Mouse (Mus musculus) lung, postnatal 0 days (tissue): Measurements from ENCODE around the gene Arhgap28. TPM values are rescaled to one million over a fixed set of nuclear protein-coding genes. Genes with fewer than 3 reads are reported as not detected.

Experiments used
- ATAC-seq: fragments of 200-750 bp; cut with Nextera tagmentation; 2 replicates; pipeline ENCODE4 v1.8.0; 2017; ENCODE audit warnings: moderate library complexity
- DNase-seq: peaks from one replicate; pipeline ENCODE4 v3.0.0-alpha.2; 2016; ENCODE audit warnings: low spot score
- H3K27ac ChIP-seq: fragments of 300-500 bp; sonication (generic); 2 replicates; pipeline ENCODE4 v1.5.1; 2014; ENCODE audit warnings: antibody characterized with exemption, mild to moderate bottlenecking, low read length, mixed read lengths
- H3K27me3 ChIP-seq: fragments of 300-500 bp; sonication (generic); replicated peaks from 2 replicates; pipeline ENCODE4 v1.6.1; 2014; ENCODE audit warnings: low read length, mixed read lengths; ENCODE audit not compliant: insufficient read depth
- H3K36me3 ChIP-seq: fragments of 300-500 bp; sonication (generic); 2 replicates; pipeline ENCODE4 v1.6.1; 2014; ENCODE audit warnings: low read length, mixed read lengths; ENCODE audit not compliant: insufficient read depth
- H3K4me1 ChIP-seq: fragments of 300-500 bp; sonication (generic); 2 replicates; pipeline ENCODE4 v1.6.1; 2014; ENCODE audit warnings: antibody characterized with exemption, low read depth, low read length, mixed read lengths; ENCODE audit not compliant: insufficient read depth
- H3K4me2 ChIP-seq: fragments of 300-500 bp; sonication (generic); replicated peaks from 2 replicates; pipeline ENCODE4 v1.6.1; 2014; ENCODE audit warnings: low read depth, mild to moderate bottlenecking, low read length, moderate library complexity, mixed read lengths
- H3K4me3 ChIP-seq: fragments of 300-500 bp; sonication (generic); 2 replicates; pipeline ENCODE4 v1.5.1; 2014; ENCODE audit warnings: low read depth, low read length
- H3K9ac ChIP-seq: fragments of 300-500 bp; sonication (generic); replicated peaks from 2 replicates; pipeline ENCODE4 v1.6.1; 2014; ENCODE audit warnings: low read depth, mild to moderate bottlenecking
- H3K9me3 ChIP-seq: fragments of 300-500 bp; sonication (generic); 2 replicates; pipeline ENCODE4 v1.6.1; 2016; ENCODE audit warnings: low read length, mixed read lengths
- CTCF ChIP-seq: IDR thresholded peaks from 2 replicates; pipeline ENCODE4 v1.5.1; 2016; ENCODE audit warnings: antibody characterized with exemption, mild to moderate bottlenecking
- EP300 ChIP-seq: IDR thresholded peaks from 2 replicates; pipeline ENCODE4 v1.6.1; 2016; ENCODE audit warnings: antibody characterized with exemption, mild to moderate bottlenecking, control low read depth
- WGBS: fragments of 180-500 bp; shearing (Covaris S2); extraction: QIAGEN DNeasy Blood & Tissue Kit; methylation state at CpG from one replicate; pipeline ENCODE4 v1.1.7; 2014; 5-methylcytosine and 5-hydroxymethylcytosine counted together
- polyA plus RNA-seq: library from polyadenylated mRNA; unstranded; fragments of >200 nt; fragmentation: Nextera tagmentation; extraction: Ambion mirVana; gene quantifications from 2 replicates; pipeline ENCODE4 v1.2.1, GENCODE M21; 2015

Arhgap28 gene
- polyA plus RNA-seq, 1 experiment from 2014 or later = 13.3 TPM

DNA sequence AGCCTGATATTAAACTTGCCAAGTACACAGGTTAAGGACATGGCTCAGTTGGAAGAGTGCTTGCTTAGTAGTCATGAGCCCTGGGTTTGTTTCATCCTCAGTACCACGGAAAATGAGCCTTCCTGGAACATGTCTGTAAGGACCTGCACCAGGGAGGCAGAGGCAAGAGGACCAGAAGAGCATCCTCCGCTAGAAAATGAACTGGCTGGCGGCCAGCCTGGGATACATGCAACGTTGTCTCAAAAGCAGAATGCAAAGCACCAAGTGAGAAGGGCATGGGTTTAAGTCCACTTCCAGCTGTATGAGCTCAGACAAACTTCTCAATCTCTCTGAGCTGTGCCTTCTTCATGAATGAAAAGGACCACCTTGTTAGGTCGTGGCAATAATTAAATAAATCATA lies 49.0 kb downstream of the Arhgap28 start:
- Histone ChIP-seq H3K4me3 (no peak overlapping the region), H3K4me2 (no peak overlapping the region)
- WGBS = 60% methylated on average over 5 of the region's 5 CpGs

DNA sequence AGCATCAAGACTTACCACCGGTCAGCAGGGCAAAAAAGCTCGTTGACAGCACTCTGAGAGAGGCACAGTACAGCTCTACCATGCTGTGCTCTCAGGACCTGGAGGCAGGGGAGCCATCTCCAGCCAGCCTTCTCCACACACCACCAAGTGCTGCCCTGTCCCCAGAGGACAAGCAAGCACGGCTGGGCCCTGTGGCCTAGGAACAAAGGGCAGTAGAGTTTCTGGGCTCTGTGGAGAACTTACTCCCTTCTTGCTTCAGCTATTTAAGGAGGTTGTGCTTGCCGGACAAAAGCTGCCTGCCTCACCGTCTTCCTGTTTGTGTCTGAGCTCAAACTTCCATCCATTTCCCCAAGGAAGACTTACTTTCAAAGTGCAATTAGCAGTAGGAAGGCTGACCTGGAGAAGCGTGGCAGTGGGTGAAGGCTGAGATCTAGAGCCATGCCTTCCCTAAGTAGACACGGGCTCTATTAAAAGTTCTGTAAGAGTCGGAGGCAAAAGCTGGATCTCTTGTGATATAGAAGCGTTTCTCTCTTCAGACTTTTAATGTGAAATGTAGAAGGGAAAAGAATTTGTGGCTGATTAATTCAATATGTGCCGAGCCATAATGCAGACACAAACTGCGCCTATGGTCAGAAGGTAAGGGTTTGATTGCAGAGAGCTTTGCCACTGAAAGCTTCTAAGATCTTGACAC lies 53.3 kb downstream of the Arhgap28 start:
- H3K27me3 ChIP-seq = no peaks in the 10 kb centered on the region
- ATAC-seq = peak; percentile 20; the same call in 1 of the 2 replicates
- peak; percentile 48 for DNase-seq
- H3K4me1 ChIP-seq = peaks cover 16% of the 10 kb centered on the region
- H3K4me2 ChIP-seq = peak overlapping the region; percentile 30
- H3K9me3 ChIP-seq = no peaks in the 10 kb centered on the region
- H3K27ac ChIP-seq = peak overlapping the region; percentile 61
- no peak overlapping the region for H3K9ac ChIP-seq
- no peak overlapping the region for H3K4me3 ChIP-seq
- TF ChIP-seq EP300 = no peak
- TF ChIP-seq CTCF = no peak
- 22% methylated on average over 11 of the region's 11 CpGs for WGBS
- no peaks in the 10 kb centered on the region for H3K36me3 ChIP-seq

More for the DNA sequence above, 49.0 kb downstream of the Arhgap28 start:
- Histone ChIP-seq H3K9me3 (no peaks in the 10 kb centered on the region), H3K9ac (no peak overlapping the region), H3K36me3 (no peaks in the 10 kb centered on the region), H3K27me3 (no peaks in the 10 kb centered on the region), H3K27ac (no peak overlapping the region), H3K4me1 (peaks cover 23% of the 10 kb centered on the region)
- no peak for DNase-seq
- TF ChIP-seq EP300 = no peak
- no peak for TF ChIP-seq CTCF
- ATAC-seq = no peak

DNA sequence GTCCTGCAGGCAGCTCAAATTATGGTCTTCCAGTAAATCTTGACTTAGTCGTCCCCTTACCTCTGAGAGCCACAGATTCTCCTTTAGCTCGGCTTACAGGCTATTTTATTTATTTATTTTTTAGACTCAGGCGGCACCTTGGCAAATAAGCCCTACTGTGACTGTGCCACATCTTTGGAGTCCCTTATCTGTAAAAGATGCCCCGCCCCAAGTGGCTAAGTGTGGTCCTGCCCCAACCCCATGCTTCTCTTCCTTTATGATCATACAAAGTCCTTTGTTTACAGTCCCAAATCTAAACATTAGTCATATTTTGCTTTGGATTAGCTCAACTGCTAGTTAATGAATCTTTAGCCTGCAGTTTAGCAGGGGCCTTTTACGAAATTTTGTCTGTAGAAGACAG lies 55.3 kb downstream of the Arhgap28 start:
- no peak for TF ChIP-seq EP300
- no peak for TF ChIP-seq CTCF
- Histone ChIP-seq H3K9ac (no peak overlapping the region), H3K27me3 (no peaks in the 10 kb centered on the region), H3K4me3 (no peak overlapping the region), H3K4me1 (peaks cover 6% of the 10 kb centered on the region), H3K27ac (no peak overlapping the region), H3K9me3 (no peaks in the 10 kb centered on the region), H3K36me3 (no peaks in the 10 kb centered on the region), H3K4me2 (no peak overlapping the region)
- 32% methylated on average over 5 of the region's 5 CpGs for WGBS
- ATAC-seq (no peak), DNase-seq (no peak)

DNA sequence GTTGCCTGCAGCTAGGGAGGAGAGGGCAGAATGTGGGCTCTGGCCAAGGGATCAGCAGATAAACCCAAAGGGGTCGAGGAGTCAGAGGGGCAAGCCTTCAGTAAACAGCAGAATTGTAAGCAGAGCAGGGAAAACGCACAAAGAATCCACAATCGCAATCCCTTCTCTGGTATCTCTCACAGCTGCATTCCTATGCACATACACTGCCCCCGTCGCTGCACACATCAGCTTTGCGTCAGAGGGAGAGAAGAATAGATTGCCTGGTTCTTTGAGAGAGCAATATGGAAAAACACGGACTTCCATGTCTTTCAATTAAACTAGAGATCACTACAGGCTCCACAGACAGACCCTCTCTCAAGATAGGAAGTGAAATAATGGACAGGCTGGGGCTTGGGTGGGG lies 58.5 kb downstream of the Arhgap28 start:
- Histone ChIP-seq H3K4me1 (no peaks in the 10 kb centered on the region), H3K9me3 (no peaks in the 10 kb centered on the region), H3K27me3 (no peaks in the 10 kb centered on the region), H3K4me3 (no peak overlapping the region), H3K27ac (peak overlapping the region; percentile 2; the same call in 1 of the 2 replicates), H3K36me3 (no peaks in the 10 kb centered on the region), H3K4me2 (0 out of 2 replicates have a peak overlapping the region, but pooled peaks have one; percentile 17), H3K9ac (no peak overlapping the region)
- DNase-seq (peak; percentile 44), ATAC-seq (peak; percentile 50; the same call in 1 of the 2 replicates)
- TF ChIP-seq CTCF (no peak), EP300 (no peak)
- 33% methylated on average over 7 of the region's 7 CpGs for WGBS

DNA sequence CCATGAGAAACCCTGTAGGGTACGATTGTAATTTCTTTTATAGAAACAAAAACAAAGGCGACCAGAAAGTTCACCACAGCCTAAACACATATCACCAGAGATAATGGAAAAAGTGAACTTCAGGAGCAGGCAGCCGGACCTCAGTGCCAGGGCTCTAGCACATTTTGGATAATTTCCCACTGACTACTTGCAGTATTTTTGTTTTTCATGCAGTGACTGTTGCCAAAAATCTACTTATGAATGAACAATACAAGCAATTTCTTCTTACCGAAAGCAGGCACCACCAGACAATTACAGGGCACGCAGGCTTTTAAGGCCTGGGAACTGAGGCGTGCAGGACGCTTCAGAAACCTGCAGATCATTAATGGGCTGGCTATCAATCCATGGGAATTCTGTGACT lies 59.7 kb downstream of the Arhgap28 start:
- no peaks in the 10 kb centered on the region for H3K36me3 ChIP-seq
- no peak for DNase-seq
- H3K4me3 ChIP-seq = no peak overlapping the region
- H3K4me2 ChIP-seq = no peak overlapping the region
- H3K9me3 ChIP-seq = no peaks in the 10 kb centered on the region
- no peaks in the 10 kb centered on the region for H3K27me3 ChIP-seq
- no peaks in the 10 kb centered on the region for H3K4me1 ChIP-seq
- TF ChIP-seq EP300 = no peak
- no peak for TF ChIP-seq CTCF
- no peak overlapping the region for H3K9ac ChIP-seq
- H3K27ac ChIP-seq = no peak overlapping the region
- WGBS = 77% methylated on average over 7 of the region's 7 CpGs
- no peak for ATAC-seq

DNA sequence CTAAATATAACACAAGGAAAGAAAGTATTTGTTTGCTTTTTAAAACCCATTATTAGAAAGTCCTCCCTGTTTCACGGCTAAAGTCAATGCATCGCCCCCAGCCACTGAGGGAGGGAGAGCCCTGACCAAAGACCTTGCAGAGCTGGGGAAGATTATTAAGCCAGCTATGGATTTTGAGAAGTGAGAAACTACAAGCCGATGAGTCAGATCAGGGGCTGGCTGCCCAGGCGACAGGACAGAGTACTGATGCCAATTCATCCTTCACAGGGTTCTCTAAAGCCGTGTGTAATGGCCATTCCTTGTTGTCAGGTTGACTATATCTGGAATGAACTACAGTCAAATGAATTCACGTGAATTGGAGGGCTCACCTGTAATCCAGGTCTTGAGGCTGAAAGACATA lies 62.9 kb downstream of the Arhgap28 start:
- H3K27ac ChIP-seq = no peak overlapping the region
- 77% methylated on average over 6 of the region's 6 CpGs for WGBS
- H3K27me3 ChIP-seq = no peaks in the 10 kb centered on the region
- no peaks in the 10 kb centered on the region for H3K36me3 ChIP-seq
- no peak overlapping the region for H3K9ac ChIP-seq
- H3K4me2 ChIP-seq = no peak overlapping the region
- H3K4me1 ChIP-seq = no peaks in the 10 kb centered on the region
- ATAC-seq (no peak), DNase-seq (no peak)
- H3K4me3 ChIP-seq = no peak overlapping the region
- TF ChIP-seq EP300 (no peak), CTCF (no peak)
- H3K9me3 ChIP-seq = no peaks in the 10 kb centered on the region
